Mouse (Mus musculus) embryonic facial prominence, embryonic 13.5 days (tissue): ENCODE results near the gene Gsdme. TPM values are rescaled to one million over a fixed set of nuclear protein-coding genes. Genes with fewer than 3 reads are reported as not detected.

Experiments used
- ATAC-seq: fragments of 200-750 bp; cut with Nextera tagmentation; 2 replicates; pipeline ENCODE4 v1.8.0; 2017; ENCODE audit warnings: low read depth; ENCODE audit not compliant: insufficient number of reproducible peaks, insufficient read depth, low FRiP score, low TSS enrichment
- H3K27ac ChIP-seq: fragments of 300-500 bp; sonication (generic); 2 replicates; pipeline ENCODE4 v1.5.1; 2015; ENCODE audit warnings: moderate library complexity, mild to moderate bottlenecking, inconsistent platforms
- H3K27me3 ChIP-seq: fragments of 300-500 bp; sonication (generic); 2 replicates; pipeline ENCODE4 v1.6.1; 2015; ENCODE audit warnings: mild to moderate bottlenecking, inconsistent platforms
- H3K36me3 ChIP-seq: fragments of 300-500 bp; sonication (generic); 2 replicates; pipeline ENCODE4 v1.6.1; 2015; ENCODE audit warnings: mild to moderate bottlenecking, inconsistent platforms
- H3K4me1 ChIP-seq: fragments of 300-500 bp; sonication (generic); 2 replicates; pipeline ENCODE4 v1.6.1; 2015; ENCODE audit warnings: inconsistent platforms
- H3K4me2 ChIP-seq: fragments of 300-500 bp; sonication (generic); 2 replicates; pipeline ENCODE4 v1.6.1; 2015; ENCODE audit warnings: moderate library complexity, mild to moderate bottlenecking, inconsistent platforms
- H3K4me3 ChIP-seq: fragments of 300-500 bp; sonication (generic); 2 replicates; pipeline ENCODE4 v1.5.1; 2015; ENCODE audit warnings: mild to moderate bottlenecking, inconsistent platforms
- H3K9ac ChIP-seq: fragments of 300-500 bp; sonication (generic); 2 replicates; pipeline ENCODE4 v1.6.1; 2015; ENCODE audit warnings: mild to moderate bottlenecking, inconsistent platforms
- H3K9me3 ChIP-seq: fragments of 300-500 bp; sonication (generic); 2 replicates; pipeline ENCODE4 v1.6.1; 2016; ENCODE audit warnings: inconsistent platforms
- WGBS: fragments of 180-500 bp; shearing (Covaris S2); methylation state at CpG from one replicate; pipeline ENCODE4 v1.1.7; 2015; ENCODE audit warnings: mixed read lengths; 5-methylcytosine and 5-hydroxymethylcytosine counted together
- polyA plus RNA-seq: library from polyadenylated mRNA; unstranded; fragments of >200 nt; fragmentation: Nextera tagmentation; extraction: Ambion mirVana; gene quantifications from 2 replicates; pipeline ENCODE4 v1.2.1, GENCODE M21; 2015

The Gsdme gene
- polyA plus RNA-seq, 1 experiment from 2014 or later, result 41.1 TPM

- no peak overlapping the region for H3K27ac ChIP-seq
- H3K27me3 ChIP-seq, result no peaks in the 10 kb centered on the region
- 81% methylated on average over 4 of the region's 4 CpGs for WGBS
- no peaks in the 10 kb centered on the region for H3K4me1 ChIP-seq
- no peak overlapping the region for H3K4me2 ChIP-seq
- H3K9me3 ChIP-seq, result no peaks in the 10 kb centered on the region
- no peaks in the 10 kb centered on the region for H3K36me3 ChIP-seq
- no peak for ATAC-seq
- no peak overlapping the region for H3K9ac ChIP-seq
- H3K4me3 ChIP-seq, result no peak overlapping the region
Observed at GRCm38 (mm10) chr6:50244967-50245366, 18.7 kb downstream of the Gsdme start.

GRCm38 (mm10) chr6:50244126-50244525, 19.5 kb downstream of the Gsdme start:
- H3K36me3 ChIP-seq, result no peaks in the 10 kb centered on the region
- no peaks in the 10 kb centered on the region for H3K27me3 ChIP-seq
- no peak overlapping the region for H3K9ac ChIP-seq
- 86% methylated on average over 4 of the region's 4 CpGs for WGBS
- H3K4me1 ChIP-seq, result no peaks in the 10 kb centered on the region
- H3K4me2 ChIP-seq, result no peak overlapping the region
- no peak for ATAC-seq
- no peaks in the 10 kb centered on the region for H3K9me3 ChIP-seq
- no peak overlapping the region for H3K4me3 ChIP-seq
- H3K27ac ChIP-seq, result no peak overlapping the region

- Histone ChIP-seq H3K9me3 (no peaks in the 10 kb centered on the region), H3K27ac (no peak overlapping the region), H3K4me2 (no peak overlapping the region), H3K27me3 (no peaks in the 10 kb centered on the region), H3K36me3 (no peaks in the 10 kb centered on the region), H3K9ac (no peak overlapping the region), H3K4me3 (no peak overlapping the region), H3K4me1 (peaks cover 3% of the 10 kb centered on the region; the same call in 1 of the 2 replicates)
- no peak for ATAC-seq
- 53% methylated on average over 5 of the region's 5 CpGs for WGBS
Observed at GRCm38 (mm10) chr6:50240437-50240836, 23.2 kb downstream of the Gsdme start.

GRCm38 (mm10) chr6:50239902-50240301, 23.8 kb downstream of the Gsdme start:
- Histone ChIP-seq H3K9ac (no peak overlapping the region), H3K9me3 (no peaks in the 10 kb centered on the region), H3K4me1 (peaks cover 3% of the 10 kb centered on the region; the same call in 1 of the 2 replicates), H3K27me3 (no peaks in the 10 kb centered on the region), H3K4me3 (no peak overlapping the region), H3K4me2 (no peak overlapping the region), H3K36me3 (no peaks in the 10 kb centered on the region), H3K27ac (no peak overlapping the region)
- no peak for ATAC-seq
- WGBS, result 89% methylated on average over 2 of the region's 2 CpGs

DNA sequence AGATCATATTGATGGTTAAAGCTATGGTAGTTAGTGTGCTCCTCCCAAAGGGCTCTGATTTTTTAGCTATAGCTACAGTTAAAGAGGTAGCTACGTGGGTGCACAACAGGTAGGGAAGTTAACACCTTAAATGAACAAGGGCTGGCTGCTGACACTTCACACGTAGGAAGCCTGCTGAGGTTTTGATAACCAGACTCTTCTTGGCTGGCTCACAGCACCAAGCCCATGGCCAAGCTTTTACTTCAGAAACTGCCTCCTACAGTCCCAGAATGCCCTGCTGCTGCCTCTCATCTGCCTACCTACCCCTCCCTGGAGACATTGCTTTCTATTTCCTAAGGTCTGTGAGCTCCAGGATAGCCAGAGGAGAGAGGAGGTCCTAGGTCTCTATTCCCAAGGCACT, 25.7 kb downstream of the Gsdme start:
- no peak for ATAC-seq
- Histone ChIP-seq H3K36me3 (no peaks in the 10 kb centered on the region), H3K27ac (no peak overlapping the region), H3K9ac (no peak overlapping the region), H3K9me3 (no peaks in the 10 kb centered on the region), H3K27me3 (no peaks in the 10 kb centered on the region), H3K4me2 (no peak overlapping the region), H3K4me3 (no peak overlapping the region), H3K4me1 (peaks cover 3% of the 10 kb centered on the region; the same call in 1 of the 2 replicates)
- 63% methylated on average over 2 of the region's 2 CpGs for WGBS

DNA sequence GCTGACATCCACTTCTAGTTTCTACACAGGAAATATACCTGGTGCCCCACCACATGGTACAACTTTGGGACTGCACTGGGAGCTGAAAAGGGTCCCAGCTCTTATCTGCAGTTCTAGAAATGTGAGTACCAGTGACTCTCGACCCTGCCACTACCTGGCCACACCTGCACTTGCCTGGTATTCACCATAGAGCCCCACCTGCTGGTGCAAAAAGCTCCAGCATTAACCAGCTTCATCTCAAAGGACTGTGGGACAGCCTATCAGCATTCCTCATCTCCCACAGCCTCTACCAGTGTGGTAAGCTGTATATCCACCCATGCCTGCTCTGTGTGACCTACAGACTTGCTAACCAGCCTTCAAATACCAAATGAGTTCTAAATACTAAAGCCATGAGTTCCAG, 30.7 kb downstream of the Gsdme start:
- 52% methylated on average over 1 of the region's 1 CpGs for WGBS
- Histone ChIP-seq H3K4me1 (no peaks in the 10 kb centered on the region; the same call in 1 of the 2 replicates), H3K4me2 (no peak overlapping the region), H3K36me3 (no peaks in the 10 kb centered on the region), H3K9ac (no peak overlapping the region), H3K27me3 (no peaks in the 10 kb centered on the region), H3K9me3 (no peaks in the 10 kb centered on the region), H3K4me3 (no peak overlapping the region), H3K27ac (no peak overlapping the region)
- ATAC-seq, result no peak

DNA sequence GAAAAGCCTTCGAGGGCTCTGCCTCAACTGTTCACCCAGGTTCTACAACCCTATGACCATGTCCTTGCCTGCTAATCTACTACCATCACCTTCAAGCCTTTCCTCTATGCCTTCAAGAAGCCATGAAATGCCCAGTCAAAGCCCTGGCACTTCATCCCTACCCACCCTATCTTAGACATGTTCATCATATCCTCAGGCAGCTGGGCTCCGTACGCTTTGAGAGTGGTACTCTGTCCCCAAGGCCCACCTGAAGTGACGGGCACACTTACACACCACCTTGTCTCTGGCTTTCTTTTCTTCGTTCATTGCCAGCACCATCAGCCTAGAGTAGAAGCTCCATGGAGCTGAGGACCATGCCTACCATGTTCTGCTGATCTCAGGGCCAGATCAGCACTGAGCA, 32.4 kb downstream of the Gsdme start:
- Histone ChIP-seq H3K4me3 (no peak overlapping the region), H3K9me3 (no peaks in the 10 kb centered on the region), H3K27me3 (no peaks in the 10 kb centered on the region), H3K9ac (no peak overlapping the region), H3K27ac (no peak overlapping the region), H3K4me2 (no peak overlapping the region), H3K4me1 (no peaks in the 10 kb centered on the region), H3K36me3 (no peaks in the 10 kb centered on the region)
- ATAC-seq, result no peak
- 92% methylated on average over 5 of the region's 5 CpGs for WGBS

GRCm38 (mm10) chr6:50228180-50228579, 35.5 kb downstream of the Gsdme start:
- no peak for ATAC-seq
- no peak overlapping the region for H3K4me3 ChIP-seq
- H3K9me3 ChIP-seq, result no peaks in the 10 kb centered on the region
- no peak overlapping the region for H3K9ac ChIP-seq
- no peak overlapping the region for H3K4me2 ChIP-seq
- no peak overlapping the region for H3K27ac ChIP-seq
- no peaks in the 10 kb centered on the region for H3K27me3 ChIP-seq
- H3K36me3 ChIP-seq, result no peaks in the 10 kb centered on the region; the same call in 1 of the 2 replicates
- no peaks in the 10 kb centered on the region for H3K4me1 ChIP-seq
- 81% methylated on average over 5 of the region's 5 CpGs for WGBS

DNA sequence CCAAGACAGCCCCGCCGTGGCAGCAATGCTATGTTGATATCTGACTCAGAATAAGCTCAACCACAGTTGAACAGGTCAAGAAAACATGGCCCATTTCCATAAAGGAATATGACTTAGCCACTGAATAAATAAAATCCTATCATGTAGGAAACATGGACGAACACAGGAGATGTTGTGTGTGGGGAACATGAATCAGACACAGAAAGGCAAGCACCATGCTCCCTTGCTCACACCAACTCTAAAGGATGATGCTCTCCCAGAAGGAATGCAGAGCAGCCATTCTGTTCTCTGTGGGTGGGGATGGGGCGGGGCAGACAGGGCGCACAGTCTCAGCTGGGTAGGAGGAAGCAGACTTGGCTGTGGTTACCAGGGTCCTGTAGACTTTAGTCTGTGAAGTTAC, 38.4 kb downstream of the Gsdme start:
- WGBS, result 84% methylated on average over 5 of the region's 5 CpGs
- Histone ChIP-seq H3K27me3 (no peaks in the 10 kb centered on the region), H3K4me2 (no peak overlapping the region), H3K36me3 (no peaks in the 10 kb centered on the region; the same call in 1 of the 2 replicates), H3K9ac (no peak overlapping the region), H3K9me3 (no peaks in the 10 kb centered on the region), H3K4me1 (peaks cover 7% of the 10 kb centered on the region), H3K4me3 (no peak overlapping the region), H3K27ac (no peak overlapping the region)
- no peak for ATAC-seq

DNA sequence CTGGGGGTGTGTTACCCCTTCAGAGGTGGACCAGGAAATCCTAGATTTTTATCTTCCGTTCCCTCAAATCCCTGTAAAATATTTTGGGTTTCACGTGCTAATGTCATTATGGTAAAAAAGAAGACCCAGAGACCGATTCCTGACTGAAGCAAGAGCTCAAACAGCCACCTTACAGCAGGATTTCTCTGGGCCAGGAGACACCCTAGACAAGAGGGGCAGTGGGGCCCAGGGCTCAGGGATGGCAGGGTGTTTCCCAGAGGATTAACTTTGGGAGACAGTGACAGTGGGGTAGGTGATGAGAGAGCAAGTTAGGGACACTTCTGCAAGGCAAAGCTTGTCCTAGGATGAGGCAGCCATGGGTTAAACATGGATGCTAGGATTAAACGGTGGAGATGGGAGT, 40.1 kb downstream of the Gsdme start:
- Histone ChIP-seq H3K27ac (no peak overlapping the region), H3K27me3 (no peaks in the 10 kb centered on the region), H3K4me1 (peaks cover 7% of the 10 kb centered on the region), H3K9me3 (no peaks in the 10 kb centered on the region), H3K4me2 (no peak overlapping the region), H3K9ac (no peak overlapping the region), H3K36me3 (no peaks in the 10 kb centered on the region; the same call in 1 of the 2 replicates), H3K4me3 (no peak overlapping the region)
- 87% methylated on average over 4 of the region's 4 CpGs for WGBS
- no peak for ATAC-seq

DNA sequence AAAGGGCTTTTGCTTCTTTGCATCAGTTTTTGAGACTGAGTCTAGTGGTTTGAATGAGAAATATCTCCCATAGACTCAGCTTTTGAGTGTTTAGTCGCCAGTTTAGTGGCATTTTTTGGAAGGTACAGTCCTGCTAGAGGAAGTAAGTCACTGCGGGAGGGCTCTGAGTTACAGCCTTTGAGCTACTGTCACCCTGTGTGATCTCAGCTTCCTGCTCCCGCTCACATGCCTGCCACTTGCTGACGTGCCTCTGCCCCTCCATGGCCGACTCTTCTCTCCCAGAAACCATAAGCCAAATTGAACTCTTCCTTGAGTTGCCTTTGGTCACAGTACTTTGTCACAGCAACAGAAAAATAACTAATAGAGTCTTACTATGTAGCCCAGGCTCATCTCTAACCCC, 40.7 kb downstream of the Gsdme start:
- Histone ChIP-seq H3K27me3 (no peaks in the 10 kb centered on the region), H3K9ac (no peak overlapping the region), H3K4me1 (peaks cover 7% of the 10 kb centered on the region), H3K27ac (no peak overlapping the region), H3K4me2 (no peak overlapping the region), H3K9me3 (no peaks in the 10 kb centered on the region), H3K36me3 (no peaks in the 10 kb centered on the region; the same call in 1 of the 2 replicates), H3K4me3 (no peak overlapping the region)
- ATAC-seq, result no peak
- 70% methylated on average over 5 of the region's 5 CpGs for WGBS

GRCm38 (mm10) chr6:50222351-50222750, 41.3 kb downstream of the Gsdme start:
- H3K27ac ChIP-seq, result no peak overlapping the region
- no peak overlapping the region for H3K4me2 ChIP-seq
- H3K4me3 ChIP-seq, result no peak overlapping the region
- ATAC-seq, result no peak
- H3K4me1 ChIP-seq, result peaks cover 7% of the 10 kb centered on the region
- no peaks in the 10 kb centered on the region for H3K27me3 ChIP-seq
- no peaks in the 10 kb centered on the region for H3K9me3 ChIP-seq
- WGBS, result 75% methylated on average over 5 of the region's 5 CpGs
- no peaks in the 10 kb centered on the region; the same call in 1 of the 2 replicates for H3K36me3 ChIP-seq
- H3K9ac ChIP-seq, result no peak overlapping the region

- 47% methylated on average over 6 of the region's 6 CpGs for WGBS
Observed at GRCm38 (mm10) chr6:50220863-50221262, 42.8 kb downstream of the Gsdme start.

More at GRCm38 (mm10) chr6:50220863-50221262, 42.8 kb downstream of the Gsdme start:
- H3K27ac ChIP-seq, result no peak overlapping the region
- H3K36me3 ChIP-seq, result no peaks in the 10 kb centered on the region; the same call in none of the 2 replicates
- no peak overlapping the region for H3K9ac ChIP-seq
- no peaks in the 10 kb centered on the region for H3K9me3 ChIP-seq
- no peak overlapping the region for H3K4me2 ChIP-seq
- no peak for ATAC-seq
- no peak overlapping the region for H3K4me3 ChIP-seq
- peaks cover 7% of the 10 kb centered on the region for H3K4me1 ChIP-seq
- no peaks in the 10 kb centered on the region for H3K27me3 ChIP-seq
